Mouse (Mus musculus): ENCODE measurements around the gene Trim56. TPM values are rescaled to one million over a fixed set of nuclear protein-coding genes. Genes with fewer than 3 reads are reported as not detected.

The Trim56 gene
- total RNA-seq, 2 experiments from 2014 or later: 7.4 to 8.0 TPM

GRCm38 (mm10) chr5:137076191-137076930, 39.6 kb downstream of the Trim56 start:
- DNase-seq (ENCODE audit: low spot score): peak; percentile 83

GRCm38 (mm10) chr5:137075726-137076125, 40.3 kb downstream of the Trim56 start:
- no peak for DNase-seq (ENCODE audit: low spot score)

GRCm38 (mm10) chr5:137074191-137074651, 41.8 kb downstream of the Trim56 start:
- DNase-seq (ENCODE audit: low spot score): peak; percentile 78

GRCm38 (mm10) chr5:137073141-137073540, 42.9 kb downstream of the Trim56 start:
- DNase-seq (ENCODE audit: low spot score): no peak

- DNase-seq (ENCODE audit: low spot score): peak; percentile 87
Measured at GRCm38 (mm10) chr5:137072079-137072960, 43.7 kb downstream of the Trim56 start, which contains the start of gene Serpine1. TSS of gene Serpine1 (minus strand) at chr5:137072268.

- DNase-seq (ENCODE audit: low spot score): no peak
Measured at GRCm38 (mm10) chr5:137070881-137071605, 45.0 kb downstream of the Trim56 start.

GRCm38 (mm10) chr5:137068711-137069110, 47.3 kb downstream of the Trim56 start:
- DNase-seq (ENCODE audit: low spot score): no peak

- DNase-seq (ENCODE audit: low spot score): no peak
Measured at GRCm38 (mm10) chr5:137065923-137066322, 50.1 kb downstream of the Trim56 start.

GRCm38 (mm10) chr5:137065454-137065853, 50.6 kb downstream of the Trim56 start:
- DNase-seq (ENCODE audit: low spot score): no peak

GRCm38 (mm10) chr5:137062601-137063000, 53.4 kb downstream of the Trim56 start:
- DNase-seq (ENCODE audit: low spot score): no peak

- DNase-seq (ENCODE audit: low spot score): peak; percentile 64
Measured at GRCm38 (mm10) chr5:137061809-137062481, 54.1 kb downstream of the Trim56 start.

Other genes with a start within 250 kb of the Trim56 start
- gene Col26a1, start 233.0 kb downstream of the Trim56 start, total RNA-seq (2021): under 1 TPM; 0.31 to 0.75 TPM
- gene Ift22, start 208.1 kb downstream of the Trim56 start, total RNA-seq (2021): 1 to 10 TPM; 4.4 to 5.3 TPM
- gene Fis1, start 162.9 kb downstream of the Trim56 start, total RNA-seq (2021): 100 to 1,000 TPM; 173 to 186 TPM
- gene Cldn15, start 149.6 kb downstream of the Trim56 start, total RNA-seq (2021): 1 to 10 TPM; 1.6 TPM
- 10 to 100 TPM; 16.8 to 19.7 TPM for gene Plod3, start 129.2 kb downstream of the Trim56 start, total RNA-seq (2021)
- gene Znhit1, start 128.2 kb downstream of the Trim56 start, total RNA-seq (2021): 10 to 100 TPM; 73.3 to 76.9 TPM
- not detected for gene Vgf, start 89.8 kb downstream of the Trim56 start, total RNA-seq (2021)
- 10 to 100 TPM; 14.0 to 17.1 TPM for gene Ap1s1, start 70.1 kb downstream of the Trim56 start, total RNA-seq (2021)
- 1 to 10 TPM; 4.9 to 5.5 TPM for gene Serpine1, start 43.9 kb downstream of the Trim56 start, total RNA-seq (2021)
- not detected for gene Muc3, start 33.1 kb upstream of the Trim56 start, total RNA-seq (2021)
- gene Muc3a, start 96.2 kb upstream of the Trim56 start, total RNA-seq (2021): under 1 TPM; 0.11 to 0.12 TPM
- 10 to 100 TPM; 25.0 to 27.7 TPM for gene Ache, start 171.3 kb upstream of the Trim56 start, total RNA-seq (2021)
- gene Ufsp1, start 178.4 kb upstream of the Trim56 start, total RNA-seq (2021): 10 to 100 TPM; 19.1 to 20.8 TPM
- gene Srrt, start 191.5 kb upstream of the Trim56 start, total RNA-seq (2021): 10 to 100 TPM; 29.6 to 40.8 TPM
- 1 to 10 TPM; 2.2 to 4.4 TPM for gene Trip6, start 198.2 kb upstream of the Trim56 start, total RNA-seq (2021)
- 1 to 10 TPM; 2.0 to 2.2 TPM for gene Slc12a9, start 217.4 kb upstream of the Trim56 start, total RNA-seq (2021)
- 10 to 100 TPM in 1 of 2 experiments, 1 to 10 TPM in 1; 8.2 to 14.4 TPM for gene Ephb4, start 233.9 kb upstream of the Trim56 start, total RNA-seq (2021)

All from gastrocnemius, adult 18-20 months (tissue).